Mouse (Mus musculus) lung, embryonic 14.5 days (tissue): Measurements from ENCODE around the gene Olfr1415. TPM values are rescaled to one million over a fixed set of nuclear protein-coding genes. Genes with fewer than 3 reads are reported as not detected.

Experiments
- ATAC-seq: fragments of 200-750 bp; cut with Nextera tagmentation; 2 replicates; pipeline ENCODE4 v1.8.0; 2017; ENCODE audit warnings: mild to moderate bottlenecking, moderate TSS enrichment, moderate library complexity; ENCODE audit not compliant: insufficient read depth
- DNase-seq: peaks from one replicate; pipeline ENCODE4 v3.0.0-alpha.2; 2015
- H3K27ac ChIP-seq: fragments of 300-500 bp; sonication (generic); 2 replicates; pipeline ENCODE4 v1.5.1; 2014; ENCODE audit warnings: low read depth, mild to moderate bottlenecking, moderate library complexity
- H3K27me3 ChIP-seq: fragments of 300-500 bp; sonication (generic); 2 replicates; pipeline ENCODE4 v1.6.1; 2014; ENCODE audit warnings: low read length, control low read depth; ENCODE audit not compliant: insufficient read depth
- H3K36me3 ChIP-seq: fragments of 300-500 bp; sonication (generic); 2 replicates; pipeline ENCODE4 v1.6.1; 2014; ENCODE audit warnings: control low read depth; ENCODE audit not compliant: insufficient read depth
- H3K4me1 ChIP-seq: fragments of 300-500 bp; sonication (generic); 2 replicates; pipeline ENCODE4 v1.6.1; 2014; ENCODE audit warnings: antibody characterized with exemption, control low read depth; ENCODE audit not compliant: insufficient read depth
- H3K4me2 ChIP-seq: fragments of 300-500 bp; sonication (generic); 2 replicates; pipeline ENCODE4 v1.6.1; 2014; ENCODE audit warnings: mild to moderate bottlenecking
- H3K4me3 ChIP-seq: fragments of 300-500 bp; sonication (generic); 2 replicates; pipeline ENCODE4 v1.5.1; 2014; ENCODE audit warnings: low read depth, low read length
- H3K9ac ChIP-seq: fragments of 300-500 bp; sonication (generic); 2 replicates; pipeline ENCODE4 v1.6.1; 2014
- H3K9me3 ChIP-seq: fragments of 300-500 bp; sonication (generic); 2 replicates; pipeline ENCODE4 v1.6.1; 2016; ENCODE audit warnings: low read depth, low read length, control low read depth
- CTCF ChIP-seq: IDR thresholded peaks from 2 replicates; pipeline ENCODE4 v1.5.1; 2016; ENCODE audit warnings: antibody characterized with exemption, low read depth
- WGBS: fragments of 180-500 bp; shearing (Covaris S2); extraction: QIAGEN DNeasy Blood & Tissue Kit; methylation state at CpG from one replicate; pipeline ENCODE4 v1.1.7; 2014; 5-methylcytosine and 5-hydroxymethylcytosine counted together
- microRNA-seq: library from miRNA; unstranded; fragments of <30 nt; microRNA quantifications from one replicate; pipeline ENCODE4, GENCODE M21; 2016; ENCODE audit warnings: borderline number of aligned reads
- polyA plus RNA-seq: library from polyadenylated mRNA; unstranded; fragments of >200 nt; fragmentation: Nextera tagmentation; extraction: Ambion mirVana; gene quantifications from 2 replicates; pipeline ENCODE4 v1.2.1, GENCODE M21; 2014

Olfr1415 gene
- polyA plus RNA-seq, 1 experiment from 2014 or later = not detected

DNA sequence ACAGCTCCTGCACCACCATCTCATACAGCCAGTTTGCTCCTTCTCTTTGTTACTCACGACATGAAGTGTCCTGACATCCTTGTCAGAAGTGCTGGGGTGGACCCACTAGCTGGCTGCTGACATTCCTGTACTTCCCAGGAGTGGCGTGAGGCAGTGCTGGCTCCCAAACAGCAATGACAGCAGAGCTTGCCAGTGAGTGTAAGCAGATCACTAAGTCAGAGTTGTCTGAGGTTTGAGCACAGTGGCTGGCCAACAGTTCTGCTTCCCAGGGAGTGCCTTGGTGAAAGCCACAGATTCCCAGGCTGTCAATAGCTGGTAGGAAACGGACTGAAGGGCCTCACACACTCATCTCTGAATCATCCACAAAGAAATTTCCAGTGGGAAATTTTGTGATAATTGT lies 47.6 kb downstream of the Olfr1415 start:
- Histone ChIP-seq H3K36me3 (peaks cover 94% of the 10 kb centered on the region), H3K9me3 (no peaks in the 10 kb centered on the region), H3K9ac (no peak overlapping the region), H3K4me1 (no peaks in the 10 kb centered on the region), H3K27me3 (no peaks in the 10 kb centered on the region), H3K27ac (no peak overlapping the region), H3K4me2 (no peak overlapping the region), H3K4me3 (no peak overlapping the region)
- ATAC-seq (no peak), DNase-seq (no peak)
- WGBS = 75% methylated on average over 3 of the region's 3 CpGs
- no peak for TF ChIP-seq CTCF

DNA sequence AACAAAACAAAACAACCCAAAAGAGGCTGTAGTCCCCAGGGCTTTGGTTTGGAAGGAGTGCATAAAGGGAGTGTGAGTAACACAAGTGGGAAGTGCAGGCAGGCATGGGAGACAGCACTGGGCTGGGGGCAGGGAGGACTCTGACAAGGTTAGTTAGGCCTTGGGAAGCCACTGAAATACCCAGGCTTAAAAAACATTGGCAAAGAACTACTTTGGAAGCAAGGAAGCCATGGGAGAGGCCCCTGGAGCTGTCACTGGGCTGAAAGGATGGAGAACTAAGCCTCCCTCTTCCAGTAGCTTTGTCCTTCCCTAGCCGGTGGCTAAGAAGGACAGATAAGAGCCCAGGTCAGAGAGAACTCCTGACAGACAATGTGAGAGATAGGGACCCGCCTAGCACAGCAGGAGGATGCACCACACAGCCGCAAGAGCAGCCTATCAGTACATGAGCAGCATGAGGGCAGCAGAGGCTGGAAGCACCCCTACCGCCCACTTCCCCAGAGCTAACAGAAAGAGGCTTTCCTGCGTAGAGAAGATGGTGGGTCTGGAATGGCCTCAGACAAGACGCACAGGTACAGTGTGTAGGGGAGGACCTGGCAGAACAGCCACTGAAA lies 54.3 kb downstream of the Olfr1415 start:
- TF ChIP-seq CTCF = no peak
- WGBS = 70% methylated on average over 6 of the region's 6 CpGs
- Histone ChIP-seq H3K36me3 (peaks cover 77% of the 10 kb centered on the region), H3K4me1 (peaks cover 10% of the 10 kb centered on the region), H3K9me3 (no peaks in the 10 kb centered on the region), H3K27me3 (no peaks in the 10 kb centered on the region), H3K27ac (no peak overlapping the region), H3K4me2 (no peak overlapping the region), H3K9ac (no peak overlapping the region), H3K4me3 (no peak overlapping the region)
- no peak for ATAC-seq
- no peak for DNase-seq

DNA sequence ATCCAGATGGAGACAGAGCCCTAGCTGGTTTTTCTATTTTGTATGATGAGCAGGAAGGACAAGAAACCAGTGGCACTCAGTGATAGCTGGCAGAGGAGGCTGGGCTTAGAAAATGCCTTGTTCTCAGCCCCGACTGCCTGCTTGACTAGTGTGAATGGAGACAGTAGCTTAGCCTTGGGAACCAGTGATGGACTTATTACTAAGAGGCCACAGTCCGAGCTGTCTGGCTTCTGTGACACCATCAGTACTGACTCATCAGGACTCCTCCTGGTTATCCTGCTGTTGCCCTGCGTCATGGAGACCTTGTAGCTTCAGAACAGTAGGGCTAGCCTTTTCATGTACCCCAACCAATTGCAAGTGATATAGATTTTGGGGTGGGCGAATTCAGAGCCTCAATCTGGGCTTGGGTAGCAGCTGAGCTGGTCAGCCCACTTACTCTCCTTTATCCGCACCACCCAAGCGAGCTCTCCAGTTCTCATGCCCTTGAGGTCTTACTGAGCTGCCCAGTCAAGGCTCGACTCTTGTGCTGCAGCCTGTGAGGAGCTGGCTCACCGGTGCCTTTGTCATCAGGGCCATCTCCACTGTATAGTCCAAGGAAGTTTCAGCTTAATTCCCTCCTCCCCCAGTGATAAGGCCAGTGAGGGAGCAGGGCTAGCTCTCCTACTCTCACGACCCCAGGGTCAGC lies 55.7 kb downstream of the Olfr1415 start:
- Histone ChIP-seq H3K4me3 (no peak overlapping the region), H3K36me3 (peaks cover 65% of the 10 kb centered on the region), H3K27ac (no peak overlapping the region), H3K9ac (no peak overlapping the region), H3K4me2 (no peak overlapping the region), H3K4me1 (peaks cover 10% of the 10 kb centered on the region), H3K9me3 (no peaks in the 10 kb centered on the region), H3K27me3 (no peaks in the 10 kb centered on the region)
- TF ChIP-seq CTCF = no peak
- no peak for ATAC-seq
- no peak for DNase-seq
- 84% methylated on average over 9 of the region's 9 CpGs for WGBS

Small RNAs within 50 kb of the gene (microRNA-seq; reads per million reads assigned to microRNA genes)
- 4.3 reads per million, percentile 15 among the genes with 10 or more reads in this experiment for gene Mir6900

Other genes starting within 250 kb of the Olfr1415 start
- 265 and 268 TPM in 2 replicates for gene Ndufa10, start 22.2 kb downstream of the Olfr1415 start, polyA plus RNA-seq
- not detected in 2 replicates for gene Olfr1416, start 11.0 kb downstream of the Olfr1415 start, polyA plus RNA-seq
- not detected in 2 replicates for gene Olfr1414, start 22.6 kb upstream of the Olfr1415 start, polyA plus RNA-seq
- gene Olfr1413, start 75.2 kb upstream of the Olfr1415 start, polyA plus RNA-seq = not detected in 2 replicates
- not detected in 2 replicates for gene Olfr1412, start 89.7 kb upstream of the Olfr1415 start, polyA plus RNA-seq
- not detected in 2 replicates for gene Olfr1411, start 98.3 kb upstream of the Olfr1415 start, polyA plus RNA-seq
- not detected in 2 replicates for gene Olfr1410, start 109.7 kb upstream of the Olfr1415 start, polyA plus RNA-seq
- gene Olfr12, start 121.7 kb upstream of the Olfr1415 start, polyA plus RNA-seq = not detected in 2 replicates
- gene Cops9, start 145.9 kb upstream of the Olfr1415 start, polyA plus RNA-seq = 391 and 414 TPM in 2 replicates
- not detected in 2 replicates for gene Otos, start 152.7 kb upstream of the Olfr1415 start, polyA plus RNA-seq